Mouse (Mus musculus) MEL (cell line): ENCODE measurements around the gene Homer2.

Source experiments
- CHD2 ChIP-seq: IDR thresholded peaks from 2 replicates; pipeline ENCODE4 v1.6.1; 2011; ENCODE audit warnings: low read length, improper control_type of control experiment
- CTCF ChIP-seq, 3 experiments: IDR thresholded peaks in 2 of 3; conservative IDR thresholded peaks in 1 of 3; 2 replicates each; pipeline ENCODE4 v1.5.1; 2011 to 2012; ENCODE audit warnings: low read length in 3 of 3, low read depth in 2 of 3, mild to moderate bottlenecking in 2 of 3, improper control_type of control experiment in 1 of 3, inconsistent platforms in 1 of 3, mixed read lengths in 1 of 3, moderate library complexity in 1 of 3; ENCODE audit not compliant: control insufficient read depth in 1 of 3, insufficient read depth in 1 of 3, poor library complexity in 1 of 3, severe bottlenecking in 1 of 3
- ETS1 ChIP-seq: IDR thresholded peaks from 2 replicates; pipeline ENCODE4 v1.6.1; 2012; ENCODE audit warnings: low read depth, mild to moderate bottlenecking, inconsistent platforms, low read length, improper control_type of control experiment, moderate library complexity
- KAT2A ChIP-seq: conservative IDR thresholded peaks from 2 replicates; pipeline ENCODE4 v1.6.1; 2012; ENCODE audit warnings: low read depth, low read length, improper control_type of control experiment, inconsistent platforms
- MAFK ChIP-seq: IDR thresholded peaks from 2 replicates; pipeline ENCODE4 v1.6.1; 2011; ENCODE audit warnings: low read depth, mild to moderate bottlenecking, low read length, improper control_type of control experiment, borderline replicate concordance
- MAX ChIP-seq: IDR thresholded peaks from 2 replicates; pipeline ENCODE4 v1.6.1; 2011; ENCODE audit warnings: low read length, improper control_type of control experiment
- MXI1 ChIP-seq: IDR thresholded peaks from 2 replicates; pipeline ENCODE4 v1.6.1; 2011; ENCODE audit warnings: mild to moderate bottlenecking, low read depth, low read length, improper control_type of control experiment
- POLR2A ChIP-seq, 2 experiments: IDR thresholded peaks; 2 replicates each; pipeline ENCODE4 v1.6.1; 2011 to 2012; ENCODE audit warnings: low read length in 2 of 2, mild to moderate bottlenecking in 2 of 2, control low read depth in 1 of 2, improper control_type of control experiment in 1 of 2, low read depth in 1 of 2, moderate library complexity in 1 of 2; ENCODE audit not compliant: control insufficient read depth in 1 of 2, insufficient read depth in 1 of 2, poor library complexity in 1 of 2
- TAL1 ChIP-seq: IDR thresholded peaks from 2 replicates; pipeline ENCODE4 v1.6.1; 2012; ENCODE audit warnings: mild to moderate bottlenecking, inconsistent platforms, low read length, moderate library complexity, mixed read lengths
- UBTF ChIP-seq: IDR thresholded peaks from 2 replicates; pipeline ENCODE4 v1.6.1; 2012; ENCODE audit warnings: low read depth, mild to moderate bottlenecking, inconsistent platforms, low read length, improper control_type of control experiment, moderate library complexity, borderline replicate concordance; ENCODE audit not compliant: insufficient read depth
- USF1 ChIP-seq: IDR thresholded peaks from 2 replicates; pipeline ENCODE4 v1.6.1; 2014; ENCODE audit warnings: low read depth, mild to moderate bottlenecking, inconsistent platforms, low read length, improper control_type of control experiment, moderate library complexity
- ZMIZ1 ChIP-seq: IDR thresholded peaks from 2 replicates; pipeline ENCODE4 v1.6.1; 2012; ENCODE audit warnings: low read depth, mild to moderate bottlenecking, inconsistent platforms, low read length, improper control_type of control experiment, moderate library complexity

GRCm38 (mm10) chr7:81567396-81567795, 139.9 kb downstream of the Homer2 start:
- TF ChIP-seq KAT2A (no peak), POLR2A (IDR thresholded peaks at IDR 0.05; ENCODE audit: control insufficient read depth in 1 of 2, insufficient read depth in 1 of 2, low read depth in 1 of 2, low read length in 2 of 2, poor library complexity in 1 of 2) (no peak), USF1 (no peak), CTCF (IDR thresholded peaks at IDR 0.05 in 2 of 3, conservative IDR thresholded peaks at IDR 0.05 in 1 of 3; ENCODE audit: control insufficient read depth in 1 of 3, insufficient read depth in 1 of 3, low read depth in 2 of 3, low read length in 3 of 3, poor library complexity in 1 of 3, severe bottlenecking in 1 of 3) (no peak), MXI1 (no peak), TAL1 (no peak), UBTF (no peak), CHD2 (no peak), ETS1 (no peak), MAX (no peak), MAFK (no peak), ZMIZ1 (no peak)
